Mouse (Mus musculus): ENCODE results near the gene Nrbf2. TPM values are rescaled to one million over a fixed set of nuclear protein-coding genes. Genes with fewer than 3 reads are reported as not detected.

The Nrbf2 gene
- total RNA-seq, 1 experiment, result 15.3 TPM

DNA sequence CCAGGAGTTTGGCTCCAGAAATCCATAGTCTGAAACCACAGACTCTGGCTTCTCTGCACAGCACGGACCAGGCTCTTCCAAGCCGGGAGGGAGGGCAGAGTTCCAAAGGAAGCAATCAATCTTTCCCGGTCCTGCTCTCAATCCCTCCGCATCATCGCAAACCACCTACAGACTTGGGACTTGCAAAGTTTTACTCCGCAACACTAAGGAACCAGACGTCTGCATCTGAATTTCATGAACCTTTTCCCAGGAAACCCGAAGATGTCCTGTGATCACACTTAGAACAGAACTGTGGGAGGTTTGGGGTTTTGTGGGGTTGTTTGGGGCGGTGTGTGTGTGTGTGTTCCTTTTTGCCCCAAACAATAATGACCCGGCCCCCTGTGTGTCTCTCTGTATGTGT lies 794 bp downstream of the Nrbf2 start:
- no peaks in the 10 kb centered on the region for H3K36me3 ChIP-seq (ENCODE audit: control insufficient read depth, insufficient read depth, low read length, poor library complexity, severe bottlenecking)
- no peak for DNase-seq (ENCODE audit: low read depth, low spot score)
- peak overlapping the region; percentile 91 for H3K9ac ChIP-seq (ENCODE audit: insufficient read depth, low read depth, low read length, poor library complexity, severe bottlenecking)
- in situ Hi-C loops (cut with MboI; ENCODE audit: low sequenced_read_pairs in 2 of 2, unreplicated experiment in 2 of 2), result no loop called here
- TF ChIP-seq MAFK (IDR thresholded peaks at IDR 0.05; ENCODE audit: insufficient read depth, low read depth, low read length) (no peak), HCFC1 (IDR thresholded peaks at IDR 0.05; ENCODE audit: borderline replicate concordance, insufficient read depth, low read length) (no peak), ZC3H11A (IDR thresholded peaks at IDR 0.05; ENCODE audit: borderline replicate concordance, low read depth, low read length) (no peak), ZNF384 (IDR thresholded peaks at IDR 0.05; ENCODE audit: low read depth, low read length) (no peak), CHD2 (IDR thresholded peaks at IDR 0.05; ENCODE audit: low read depth, low read length) (no peak)
- H3K9me3 ChIP-seq (ENCODE audit: control insufficient read depth, insufficient read depth, low read depth, low read length), result no peaks in the 10 kb centered on the region
- no peak overlapping the region for H3K27ac ChIP-seq (ENCODE audit: insufficient read depth, low read depth, low read length, poor library complexity, severe bottlenecking)
- peaks cover 5 to 10% of the 10 kb centered on the region in 2 experiments; a peak in 2 of 4 replicates for H3K4me1 ChIP-seq (ENCODE audit: control insufficient read depth in 2 of 2, insufficient read depth in 2 of 2, low read length in 2 of 2, poor library complexity in 1 of 2)
- peak overlapping the region; percentile 87 to 96 for H3K4me3 ChIP-seq (ENCODE audit: insufficient read depth in 1 of 2, low read depth in 1 of 2, low read length in 2 of 2, poor library complexity in 1 of 2, severe bottlenecking in 1 of 2)

DNA sequence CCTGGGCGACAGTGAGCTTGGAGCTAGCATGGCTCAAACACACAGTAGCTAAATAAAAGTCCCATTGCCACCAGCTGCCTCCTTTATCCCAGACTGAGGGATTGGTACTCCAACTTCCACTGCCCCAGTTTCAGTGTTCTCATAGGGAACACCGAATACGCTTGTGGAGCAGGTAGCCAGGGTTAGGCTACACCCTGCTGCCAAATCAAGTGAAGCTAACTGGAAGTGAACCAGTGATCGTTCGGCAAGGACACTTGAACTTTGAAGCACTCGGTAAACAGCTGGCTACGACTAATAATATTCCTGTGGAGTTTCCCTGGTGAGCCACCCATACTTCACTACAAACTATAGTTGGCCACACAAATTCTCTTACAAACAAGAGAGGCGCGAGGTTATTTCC lies 1.6 kb downstream of the Nrbf2 start:
- Histone ChIP-seq H3K27ac (ENCODE audit: insufficient read depth, low read depth, low read length, poor library complexity, severe bottlenecking) (no peak overlapping the region), H3K4me1 (ENCODE audit: control insufficient read depth in 2 of 2, insufficient read depth in 2 of 2, low read length in 2 of 2, poor library complexity in 1 of 2) (peaks cover 5 to 8% of the 10 kb centered on the region in 2 experiments; a peak in 2 of 4 replicates), H3K4me3 (ENCODE audit: insufficient read depth in 1 of 2, low read depth in 1 of 2, low read length in 2 of 2, poor library complexity in 1 of 2, severe bottlenecking in 1 of 2) (peak overlapping the region; percentile 87 to 96), H3K36me3 (ENCODE audit: control insufficient read depth, insufficient read depth, low read length, poor library complexity, severe bottlenecking) (peaks cover 2% of the 10 kb centered on the region), H3K9ac (ENCODE audit: insufficient read depth, low read depth, low read length, poor library complexity, severe bottlenecking) (peak overlapping the region; percentile 38; the same call in 1 of the 2 replicates), H3K9me3 (ENCODE audit: control insufficient read depth, insufficient read depth, low read depth, low read length) (no peaks in the 10 kb centered on the region)
- TF ChIP-seq ZNF384 (IDR thresholded peaks at IDR 0.05; ENCODE audit: low read depth, low read length) (no peak), CHD2 (IDR thresholded peaks at IDR 0.05; ENCODE audit: low read depth, low read length) (no peak), ZC3H11A (IDR thresholded peaks at IDR 0.05; ENCODE audit: borderline replicate concordance, low read depth, low read length) (no peak), MAFK (IDR thresholded peaks at IDR 0.05; ENCODE audit: insufficient read depth, low read depth, low read length) (no peak), HCFC1 (IDR thresholded peaks at IDR 0.05; ENCODE audit: borderline replicate concordance, insufficient read depth, low read length) (no peak)
- in situ Hi-C loops (cut with MboI; ENCODE audit: low sequenced_read_pairs in 2 of 2, unreplicated experiment in 2 of 2), result no loop called here
- no peak for DNase-seq (ENCODE audit: low read depth, low spot score)

- no peak overlapping the region for H3K4me3 ChIP-seq (ENCODE audit: insufficient read depth in 1 of 2, low read depth in 1 of 2, low read length in 2 of 2, poor library complexity in 1 of 2, severe bottlenecking in 1 of 2)
- H3K9me3 ChIP-seq (ENCODE audit: control insufficient read depth, insufficient read depth, low read depth, low read length), result 0 out of 2 replicates have a peak, but pooled peaks cover under 1% of the 10 kb centered on the region
- H3K9ac ChIP-seq (ENCODE audit: insufficient read depth, low read depth, low read length, poor library complexity, severe bottlenecking), result no peak overlapping the region
- peaks cover 2 to 3% of the 10 kb centered on the region in 2 experiments; a peak in 1 of 4 replicates for H3K4me1 ChIP-seq (ENCODE audit: control insufficient read depth in 2 of 2, insufficient read depth in 2 of 2, low read length in 2 of 2, poor library complexity in 1 of 2)
- H3K27ac ChIP-seq (ENCODE audit: insufficient read depth, low read depth, low read length, poor library complexity, severe bottlenecking), result no peak overlapping the region
- TF ChIP-seq CHD2 (IDR thresholded peaks at IDR 0.05; ENCODE audit: low read depth, low read length), result no peak
- no peak for TF ChIP-seq ZNF384 (IDR thresholded peaks at IDR 0.05; ENCODE audit: low read depth, low read length)
- no peak for TF ChIP-seq ZC3H11A (IDR thresholded peaks at IDR 0.05; ENCODE audit: borderline replicate concordance, low read depth, low read length)
- TF ChIP-seq MAFK (IDR thresholded peaks at IDR 0.05; ENCODE audit: insufficient read depth, low read depth, low read length), result no peak
- TF ChIP-seq HCFC1 (IDR thresholded peaks at IDR 0.05; ENCODE audit: borderline replicate concordance, insufficient read depth, low read length), result no peak
- peaks cover 4% of the 10 kb centered on the region for H3K36me3 ChIP-seq (ENCODE audit: control insufficient read depth, insufficient read depth, low read length, poor library complexity, severe bottlenecking)
- DNase-seq (ENCODE audit: low read depth, low spot score), result no peak
- in situ Hi-C loops (cut with MboI; ENCODE audit: low sequenced_read_pairs in 2 of 2, unreplicated experiment in 2 of 2), result no loop called here
Measured at GRCm38 (mm10) chr10:67282531-67282930, 2.6 kb downstream of the Nrbf2 start.

- H3K4me1 ChIP-seq (ENCODE audit: control insufficient read depth in 2 of 2, insufficient read depth in 2 of 2, low read length in 2 of 2, poor library complexity in 1 of 2), result peaks cover 2 to 3% of the 10 kb centered on the region in 2 experiments; a peak in 1 of 4 replicates
- no peak overlapping the region for H3K4me3 ChIP-seq (ENCODE audit: insufficient read depth in 1 of 2, low read depth in 1 of 2, low read length in 2 of 2, poor library complexity in 1 of 2, severe bottlenecking in 1 of 2)
- H3K9ac ChIP-seq (ENCODE audit: insufficient read depth, low read depth, low read length, poor library complexity, severe bottlenecking), result no peak overlapping the region
- peaks cover 5% of the 10 kb centered on the region for H3K36me3 ChIP-seq (ENCODE audit: control insufficient read depth, insufficient read depth, low read length, poor library complexity, severe bottlenecking)
- DNase-seq (ENCODE audit: low read depth, low spot score), result no peak
- in situ Hi-C loops (cut with MboI; ENCODE audit: low sequenced_read_pairs in 2 of 2, unreplicated experiment in 2 of 2), result no loop called here
- no peak for TF ChIP-seq MAFK (IDR thresholded peaks at IDR 0.05; ENCODE audit: insufficient read depth, low read depth, low read length)
- TF ChIP-seq CHD2 (IDR thresholded peaks at IDR 0.05; ENCODE audit: low read depth, low read length), result no peak
- no peak for TF ChIP-seq ZNF384 (IDR thresholded peaks at IDR 0.05; ENCODE audit: low read depth, low read length)
- TF ChIP-seq HCFC1 (IDR thresholded peaks at IDR 0.05; ENCODE audit: borderline replicate concordance, insufficient read depth, low read length), result no peak
- no peak for TF ChIP-seq ZC3H11A (IDR thresholded peaks at IDR 0.05; ENCODE audit: borderline replicate concordance, low read depth, low read length)
- H3K9me3 ChIP-seq (ENCODE audit: control insufficient read depth, insufficient read depth, low read depth, low read length), result peaks cover 5% of the 10 kb centered on the region; the same call in 1 of the 2 replicates
- H3K27ac ChIP-seq (ENCODE audit: insufficient read depth, low read depth, low read length, poor library complexity, severe bottlenecking), result no peak overlapping the region
Measured at GRCm38 (mm10) chr10:67281852-67282251, 3.3 kb downstream of the Nrbf2 start.
